Mouse (Mus musculus) heart, embryonic 15.5 days (tissue): ENCODE measurements at regions not wholly inside any gene's neighbourhood (a gene's known extent, or its start where the extent isn't known, plus 50 kb on each side); places are given as distances from the start of the nearest gene placed in this dataset.

Experiments
- ATAC-seq: fragments of 200-750 bp; cut with Nextera tagmentation; replicated peaks from 2 replicates; pipeline ENCODE4 v1.8.0; 2017; ENCODE audit warnings: low read depth, moderate TSS enrichment; ENCODE audit not compliant: insufficient number of reproducible peaks, insufficient read depth, low FRiP score
- H3K27ac ChIP-seq: fragments of 300-500 bp; sonication (generic); 2 replicates; pipeline ENCODE4 v1.5.1; 2015; ENCODE audit warnings: mild to moderate bottlenecking, inconsistent platforms
- H3K27me3 ChIP-seq: fragments of 300-500 bp; sonication (generic); 2 replicates; pipeline ENCODE4 v1.6.1; 2015; ENCODE audit warnings: inconsistent platforms
- H3K36me3 ChIP-seq: fragments of 300-500 bp; sonication (generic); 2 replicates; pipeline ENCODE4 v1.6.1; 2015; ENCODE audit warnings: mild to moderate bottlenecking, inconsistent platforms
- H3K4me1 ChIP-seq: fragments of 300-500 bp; sonication (generic); replicated peaks from 2 replicates; pipeline ENCODE4 v1.6.1; 2015; ENCODE audit warnings: inconsistent platforms
- H3K4me2 ChIP-seq: fragments of 300-500 bp; sonication (generic); 2 replicates; pipeline ENCODE4 v1.6.1; 2015; ENCODE audit warnings: inconsistent platforms, mild to moderate bottlenecking, moderate library complexity
- H3K4me3 ChIP-seq: fragments of 300-500 bp; sonication (generic); 2 replicates; pipeline ENCODE4 v1.5.1; 2015; ENCODE audit warnings: mild to moderate bottlenecking, inconsistent platforms
- H3K9ac ChIP-seq: fragments of 300-500 bp; sonication (generic); 2 replicates; pipeline ENCODE4 v1.6.1; 2015; ENCODE audit warnings: mild to moderate bottlenecking, inconsistent platforms
- H3K9me3 ChIP-seq: fragments of 300-500 bp; sonication (generic); replicated peaks from 2 replicates; pipeline ENCODE4 v1.6.1; 2016; ENCODE audit warnings: inconsistent platforms
- WGBS: fragments of 180-500 bp; shearing (Covaris S2); methylation state at CpG from one replicate; pipeline ENCODE4 v1.1.7; 2015; ENCODE audit warnings: mixed read lengths; 5-methylcytosine and 5-hydroxymethylcytosine counted together

- 54% methylated on average over 4 of the region's 4 CpGs for WGBS
- Histone ChIP-seq H3K27ac (no peak overlapping the region), H3K27me3 (no peaks in the 10 kb centered on the region), H3K4me1 (peaks cover 8% of the 10 kb centered on the region; the same call in 1 of the 2 replicates), H3K36me3 (no peaks in the 10 kb centered on the region), H3K9me3 (no peaks in the 10 kb centered on the region), H3K4me2 (no peak overlapping the region), H3K4me3 (no peak overlapping the region), H3K9ac (no peak overlapping the region)
- ATAC-seq, result no peak
Measured at GRCm38 (mm10) chr12:33717053-33717452, 211.2 kb upstream of the Ferd3l start.

- 0 out of 2 replicates have a peak overlapping the region, but pooled peaks have one; percentile 13 for H3K4me3 ChIP-seq
- H3K36me3 ChIP-seq, result no peaks in the 10 kb centered on the region
- H3K4me1 ChIP-seq, result peaks cover 8% of the 10 kb centered on the region; the same call in 1 of the 2 replicates
- peak; percentile 27; the same call in 1 of the 2 replicates for ATAC-seq
- no peaks in the 10 kb centered on the region for H3K9me3 ChIP-seq
- no peaks in the 10 kb centered on the region for H3K27me3 ChIP-seq
- 29% methylated on average over 14 of the region's 14 CpGs for WGBS
- peak overlapping the region; percentile 45 for H3K4me2 ChIP-seq
- H3K27ac ChIP-seq, result 0 out of 2 replicates have a peak overlapping the region, but pooled peaks have one; percentile 49
- H3K9ac ChIP-seq, result no peak overlapping the region
Measured at GRCm38 (mm10) chr12:33717601-33718260, 210.5 kb upstream of the Ferd3l start.

- Histone ChIP-seq H3K36me3 (no peaks in the 10 kb centered on the region), H3K4me2 (no peak overlapping the region), H3K4me3 (no peak overlapping the region), H3K9ac (no peak overlapping the region), H3K27ac (no peak overlapping the region), H3K27me3 (no peaks in the 10 kb centered on the region), H3K4me1 (peaks cover 8% of the 10 kb centered on the region; the same call in 1 of the 2 replicates), H3K9me3 (no peaks in the 10 kb centered on the region)
- no peak for ATAC-seq
- 44% methylated on average over 7 of the region's 7 CpGs for WGBS
Measured at GRCm38 (mm10) chr12:33719063-33719462, 209.2 kb upstream of the Ferd3l start.

- H3K4me1 ChIP-seq, result no peaks in the 10 kb centered on the region
- WGBS, result 44% methylated on average over 4 of the region's 4 CpGs
- no peak for ATAC-seq
Measured at GRCm38 (mm10) chr12:33731937-33732336, 196.3 kb upstream of the Ferd3l start.

GRCm38 (mm10) chr12:33775563-33776468 lies 152.4 kb upstream of the Ferd3l start:
- Histone ChIP-seq H3K9ac (no peak overlapping the region), H3K4me1 (no peaks in the 10 kb centered on the region), H3K27ac (no peak overlapping the region), H3K4me3 (no peak overlapping the region), H3K36me3 (no peaks in the 10 kb centered on the region), H3K4me2 (no peak overlapping the region), H3K9me3 (no peaks in the 10 kb centered on the region), H3K27me3 (no peaks in the 10 kb centered on the region)
- ATAC-seq, result no peak
- 45% methylated on average over 5 of the region's 5 CpGs for WGBS

More at GRCm38 (mm10) chr12:33731937-33732336, 196.3 kb upstream of the Ferd3l start:
- Histone ChIP-seq H3K27me3 (no peaks in the 10 kb centered on the region), H3K9ac (no peak overlapping the region), H3K4me2 (no peak overlapping the region), H3K27ac (no peak overlapping the region), H3K36me3 (no peaks in the 10 kb centered on the region), H3K4me3 (no peak overlapping the region), H3K9me3 (no peaks in the 10 kb centered on the region)

GRCm38 (mm10) chr12:33778477-33778876 lies 149.7 kb upstream of the Ferd3l start:
- Histone ChIP-seq H3K27ac (no peak overlapping the region), H3K27me3 (no peaks in the 10 kb centered on the region), H3K4me1 (no peaks in the 10 kb centered on the region), H3K36me3 (no peaks in the 10 kb centered on the region), H3K4me2 (no peak overlapping the region), H3K9me3 (no peaks in the 10 kb centered on the region), H3K4me3 (no peak overlapping the region), H3K9ac (no peak overlapping the region)
- ATAC-seq, result no peak
- WGBS, result 45% methylated on average over 4 of the region's 4 CpGs

- WGBS, result 73% methylated on average over 2 of the region's 2 CpGs
- ATAC-seq, result no peak
Measured at GRCm38 (mm10) chr12:33779898-33780297, 148.3 kb upstream of the Ferd3l start.

GRCm38 (mm10) chr12:33804206-33804791 lies 123.9 kb upstream of the Ferd3l start:
- no peaks in the 10 kb centered on the region for H3K9me3 ChIP-seq
- H3K27me3 ChIP-seq, result no peaks in the 10 kb centered on the region
- H3K4me3 ChIP-seq, result no peak overlapping the region
- no peak overlapping the region for H3K4me2 ChIP-seq
- H3K27ac ChIP-seq, result no peak overlapping the region
- H3K36me3 ChIP-seq, result no peaks in the 10 kb centered on the region
- no peak overlapping the region for H3K9ac ChIP-seq
- ATAC-seq, result no peak
- H3K4me1 ChIP-seq, result no peaks in the 10 kb centered on the region
- WGBS, result 69% methylated on average over 10 of the region's 10 CpGs

More at GRCm38 (mm10) chr12:33779898-33780297, 148.3 kb upstream of the Ferd3l start:
- Histone ChIP-seq H3K27me3 (no peaks in the 10 kb centered on the region), H3K4me1 (no peaks in the 10 kb centered on the region), H3K9me3 (no peaks in the 10 kb centered on the region), H3K36me3 (no peaks in the 10 kb centered on the region), H3K9ac (no peak overlapping the region), H3K27ac (no peak overlapping the region), H3K4me3 (no peak overlapping the region), H3K4me2 (no peak overlapping the region)

GRCm38 (mm10) chr12:33825571-33825970 lies 102.7 kb upstream of the Ferd3l start:
- Histone ChIP-seq H3K4me1 (no peaks in the 10 kb centered on the region), H3K27ac (no peak overlapping the region), H3K27me3 (no peaks in the 10 kb centered on the region), H3K4me2 (no peak overlapping the region), H3K9me3 (no peaks in the 10 kb centered on the region), H3K36me3 (no peaks in the 10 kb centered on the region), H3K9ac (no peak overlapping the region), H3K4me3 (no peak overlapping the region)
- no peak for ATAC-seq

GRCm38 (mm10) chr12:33849088-33849487 lies 79.1 kb upstream of the Ferd3l start:
- Histone ChIP-seq H3K27me3 (no peaks in the 10 kb centered on the region), H3K9ac (no peak overlapping the region), H3K4me2 (no peak overlapping the region), H3K9me3 (no peaks in the 10 kb centered on the region), H3K36me3 (no peaks in the 10 kb centered on the region), H3K4me3 (no peak overlapping the region), H3K27ac (no peak overlapping the region), H3K4me1 (no peaks in the 10 kb centered on the region)
- ATAC-seq, result no peak

GRCm38 (mm10) chr12:33851736-33852135 lies 76.5 kb upstream of the Ferd3l start:
- Histone ChIP-seq H3K4me3 (no peak overlapping the region), H3K36me3 (no peaks in the 10 kb centered on the region), H3K4me1 (no peaks in the 10 kb centered on the region), H3K27ac (no peak overlapping the region), H3K9me3 (no peaks in the 10 kb centered on the region), H3K4me2 (no peak overlapping the region), H3K9ac (no peak overlapping the region), H3K27me3 (no peaks in the 10 kb centered on the region)
- ATAC-seq, result no peak
- WGBS, result 94% methylated on average over 1 of the region's 1 CpGs
